Mouse (Mus musculus) limb, embryonic 15.5 days (tissue): Measurements from ENCODE around the gene Aloxe3. TPM values are rescaled to one million over a fixed set of nuclear protein-coding genes. Genes with fewer than 3 reads are reported as not detected.

Experiments used
- ATAC-seq: fragments of 200-750 bp; cut with Nextera tagmentation; 2 replicates; pipeline ENCODE4 v1.8.0; 2017; ENCODE audit warnings: low read depth, moderate TSS enrichment; ENCODE audit not compliant: insufficient number of reproducible peaks, low FRiP score, low TSS enrichment
- H3K27ac ChIP-seq: fragments of 300-500 bp; sonication (generic); 2 replicates; pipeline ENCODE4 v1.5.1; 2015; ENCODE audit warnings: moderate library complexity, mild to moderate bottlenecking, inconsistent platforms
- H3K27me3 ChIP-seq: fragments of 300-500 bp; sonication (generic); 2 replicates; pipeline ENCODE4 v1.6.1; 2015; ENCODE audit warnings: inconsistent platforms
- H3K36me3 ChIP-seq: fragments of 300-500 bp; sonication (generic); 2 replicates; pipeline ENCODE4 v1.6.1; 2015; ENCODE audit warnings: inconsistent platforms
- H3K4me1 ChIP-seq: fragments of 300-500 bp; sonication (generic); 2 replicates; pipeline ENCODE4 v1.6.1; 2015; ENCODE audit warnings: inconsistent platforms
- H3K4me2 ChIP-seq: fragments of 300-500 bp; sonication (generic); 2 replicates; pipeline ENCODE4 v1.6.1; 2015; ENCODE audit warnings: mild to moderate bottlenecking, inconsistent platforms
- H3K4me3 ChIP-seq: fragments of 300-500 bp; sonication (generic); 2 replicates; pipeline ENCODE4 v1.5.1; 2015; ENCODE audit warnings: mild to moderate bottlenecking, inconsistent platforms
- H3K9ac ChIP-seq: fragments of 300-500 bp; sonication (generic); 2 replicates; pipeline ENCODE4 v1.6.1; 2015; ENCODE audit warnings: inconsistent platforms
- H3K9me3 ChIP-seq: fragments of 300-500 bp; sonication (generic); 2 replicates; pipeline ENCODE4 v1.6.1; 2016; ENCODE audit warnings: inconsistent platforms
- WGBS: fragments of 180-500 bp; shearing (Covaris S2); methylation state at CpG from one replicate; pipeline ENCODE4 v1.1.7; 2015; 5-methylcytosine and 5-hydroxymethylcytosine counted together
- polyA plus RNA-seq: library from polyadenylated mRNA; unstranded; fragments of >200 nt; fragmentation: Nextera tagmentation; extraction: Ambion mirVana; gene quantifications from 2 replicates; pipeline ENCODE4 v1.2.1, GENCODE M21; 2015

Aloxe3 gene
- polyA plus RNA-seq, 1 experiment from 2014 or later = 11.7 TPM

DNA sequence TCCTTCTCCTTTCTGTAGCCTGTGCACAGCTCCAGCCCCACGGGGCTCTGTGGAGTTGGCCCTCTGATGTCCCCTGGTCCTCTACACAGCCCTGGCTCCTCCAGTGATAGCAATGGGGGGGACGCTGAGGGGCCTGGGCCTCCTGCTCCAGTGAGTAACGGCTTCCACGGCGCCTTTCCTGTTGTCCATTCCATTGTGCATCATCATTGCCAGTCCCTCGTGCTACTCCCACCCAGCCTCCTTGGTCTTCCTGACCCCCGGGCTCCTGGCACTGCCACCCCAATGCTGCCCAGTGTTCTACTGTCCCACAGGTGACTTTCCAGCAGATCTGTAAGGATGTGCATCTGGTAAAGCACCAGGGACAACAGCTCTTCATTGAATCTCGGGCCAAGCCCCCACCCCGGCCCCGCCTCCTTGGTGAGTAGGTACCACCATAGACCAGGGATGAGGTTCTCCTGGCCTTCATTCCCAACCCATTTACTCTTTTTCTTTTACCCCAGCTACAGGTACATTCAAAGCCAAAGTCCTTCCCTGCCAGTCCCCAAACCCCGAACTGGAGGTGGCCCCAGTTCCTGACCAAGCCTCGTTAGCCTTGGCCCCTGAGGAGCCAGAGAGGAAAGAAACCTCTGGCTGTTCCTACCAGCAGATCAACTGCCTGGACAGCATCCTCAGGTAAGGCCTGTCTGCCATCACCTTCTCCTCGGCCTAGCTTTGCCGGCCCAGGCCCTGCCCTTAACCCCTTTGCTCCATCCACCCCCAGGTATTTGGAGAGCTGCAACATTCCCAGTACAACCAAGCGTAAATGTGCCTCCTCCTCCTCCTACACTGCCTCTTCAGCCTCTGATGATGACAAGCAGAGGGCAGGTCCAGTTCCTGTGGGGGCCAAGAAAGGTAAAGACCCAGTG, 21.9 kb upstream of the Aloxe3 start:
- H3K36me3 ChIP-seq = peaks cover 85% of the 10 kb centered on the region
- H3K9ac ChIP-seq = no peak overlapping the region
- no peak overlapping the region for H3K4me2 ChIP-seq
- no peaks in the 10 kb centered on the region for H3K27me3 ChIP-seq
- WGBS = 91% methylated on average over 15 of the region's 15 CpGs
- no peaks in the 10 kb centered on the region for H3K9me3 ChIP-seq
- no peak overlapping the region for H3K27ac ChIP-seq
- ATAC-seq = no peak
- no peak overlapping the region for H3K4me3 ChIP-seq
- peaks cover 21% of the 10 kb centered on the region for H3K4me1 ChIP-seq

DNA sequence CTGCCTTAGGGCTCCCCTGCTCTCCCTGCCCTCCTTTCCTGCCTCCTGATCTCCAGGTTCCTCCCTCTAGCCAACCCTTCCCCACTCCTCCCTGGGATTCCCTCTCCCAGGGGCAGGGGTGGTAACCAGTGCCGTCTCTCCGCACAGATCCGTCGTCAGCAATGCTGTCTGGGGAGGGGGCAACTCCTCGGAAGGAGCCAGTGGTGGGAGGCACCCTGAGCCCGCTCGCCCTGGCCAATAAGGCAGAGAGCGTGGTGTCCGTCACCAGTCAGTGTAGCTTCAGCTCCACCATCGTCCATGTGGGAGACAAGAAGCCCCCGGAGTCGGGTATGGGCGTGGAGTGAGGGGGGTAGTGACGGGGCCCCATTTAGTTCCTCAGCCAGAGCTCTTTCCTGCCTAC, 21.2 kb upstream of the Aloxe3 start:
- H3K27ac ChIP-seq = no peak overlapping the region
- peaks cover 14% of the 10 kb centered on the region for H3K4me1 ChIP-seq
- no peak overlapping the region for H3K9ac ChIP-seq
- no peaks in the 10 kb centered on the region for H3K9me3 ChIP-seq
- H3K27me3 ChIP-seq = no peaks in the 10 kb centered on the region
- no peak for ATAC-seq
- peaks cover 92% of the 10 kb centered on the region for H3K36me3 ChIP-seq
- H3K4me3 ChIP-seq = no peak overlapping the region
- 89% methylated on average over 14 of the region's 14 CpGs for WGBS
- H3K4me2 ChIP-seq = no peak overlapping the region

- WGBS = 90% methylated on average over 6 of the region's 6 CpGs
- H3K4me1 ChIP-seq = peaks cover 7% of the 10 kb centered on the region
- H3K27me3 ChIP-seq = no peaks in the 10 kb centered on the region
- ATAC-seq = no peak
- H3K4me3 ChIP-seq = no peak overlapping the region
- no peak overlapping the region for H3K27ac ChIP-seq
- no peaks in the 10 kb centered on the region for H3K9me3 ChIP-seq
- H3K4me2 ChIP-seq = no peak overlapping the region
- peaks cover 94% of the 10 kb centered on the region for H3K36me3 ChIP-seq
- H3K9ac ChIP-seq = no peak overlapping the region
These were observed 20.5 kb upstream of the Aloxe3 start for GRCm38 (mm10) chr11:69105227-69105626.

GRCm38 (mm10) chr11:69105796-69106195, 19.9 kb upstream of the Aloxe3 start:
- no peaks in the 10 kb centered on the region for H3K27me3 ChIP-seq
- no peak overlapping the region for H3K4me3 ChIP-seq
- H3K9ac ChIP-seq = no peak overlapping the region
- no peak overlapping the region for H3K27ac ChIP-seq
- H3K4me1 ChIP-seq = peaks cover 2% of the 10 kb centered on the region; the same call in 1 of the 2 replicates
- no peak overlapping the region for H3K4me2 ChIP-seq
- WGBS = 77% methylated on average over 2 of the region's 2 CpGs
- no peak for ATAC-seq
- peaks cover 89% of the 10 kb centered on the region for H3K36me3 ChIP-seq
- no peaks in the 10 kb centered on the region for H3K9me3 ChIP-seq

DNA sequence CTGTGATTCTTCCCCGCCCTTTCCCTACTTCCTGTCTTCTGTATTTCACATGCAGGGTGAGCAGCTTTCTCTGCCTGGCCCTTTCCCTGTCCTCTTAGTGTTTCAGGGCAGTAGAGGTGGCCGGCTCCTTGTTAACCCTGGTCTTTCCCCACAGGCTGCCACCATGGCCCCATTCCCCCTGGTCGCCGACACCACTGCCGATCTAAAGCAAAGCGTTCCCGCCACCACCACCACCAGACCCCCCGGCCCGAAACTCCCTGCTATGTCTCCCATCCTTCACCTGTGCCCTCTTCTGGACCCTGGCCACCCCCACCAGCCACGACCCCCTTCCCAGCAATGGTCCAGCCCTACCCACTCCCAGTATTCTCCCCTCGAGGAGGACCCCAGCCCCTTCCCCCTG, 19.4 kb upstream of the Aloxe3 start:
- Histone ChIP-seq H3K4me1 (no peaks in the 10 kb centered on the region), H3K36me3 (peaks cover 84% of the 10 kb centered on the region), H3K9me3 (no peaks in the 10 kb centered on the region), H3K4me3 (no peak overlapping the region), H3K27me3 (no peaks in the 10 kb centered on the region), H3K4me2 (no peak overlapping the region), H3K27ac (no peak overlapping the region), H3K9ac (no peak overlapping the region)
- no peak for ATAC-seq
- 91% methylated on average over 11 of the region's 11 CpGs for WGBS

DNA sequence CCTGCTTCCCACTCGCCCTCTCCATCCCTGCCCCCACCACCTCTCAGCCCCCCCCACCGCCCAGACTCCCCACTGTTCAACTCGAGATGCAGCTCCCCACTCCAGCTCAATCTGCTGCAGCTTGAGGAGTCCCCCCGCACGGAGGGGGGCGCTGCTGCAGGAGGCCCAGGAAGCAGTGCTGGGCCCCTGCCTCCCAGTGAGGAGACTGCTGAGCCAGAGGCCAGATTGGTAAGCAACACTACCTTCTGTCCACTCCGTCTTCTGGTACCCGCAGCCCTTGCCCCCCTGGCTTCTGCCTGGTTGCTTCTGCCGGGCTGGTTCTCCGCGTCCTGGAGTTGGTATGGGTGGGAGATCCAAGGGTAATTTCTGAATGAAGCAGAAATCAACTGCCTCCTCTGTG, 18.9 kb upstream of the Aloxe3 start:
- no peaks in the 10 kb centered on the region; the same call in 1 of the 2 replicates for H3K4me1 ChIP-seq
- no peak overlapping the region for H3K27ac ChIP-seq

GRCm38 (mm10) chr11:69107676-69108075, 18.0 kb upstream of the Aloxe3 start:
- no peak overlapping the region for H3K4me2 ChIP-seq
- 91% methylated on average over 11 of the region's 11 CpGs for WGBS

More for the DNA sequence above, 18.9 kb upstream of the Aloxe3 start:
- Histone ChIP-seq H3K36me3 (peaks cover 79% of the 10 kb centered on the region), H3K4me2 (no peak overlapping the region), H3K9me3 (no peaks in the 10 kb centered on the region), H3K4me3 (no peak overlapping the region), H3K27me3 (no peaks in the 10 kb centered on the region), H3K9ac (no peak overlapping the region)
- 87% methylated on average over 11 of the region's 11 CpGs for WGBS
- ATAC-seq = no peak

DNA sequence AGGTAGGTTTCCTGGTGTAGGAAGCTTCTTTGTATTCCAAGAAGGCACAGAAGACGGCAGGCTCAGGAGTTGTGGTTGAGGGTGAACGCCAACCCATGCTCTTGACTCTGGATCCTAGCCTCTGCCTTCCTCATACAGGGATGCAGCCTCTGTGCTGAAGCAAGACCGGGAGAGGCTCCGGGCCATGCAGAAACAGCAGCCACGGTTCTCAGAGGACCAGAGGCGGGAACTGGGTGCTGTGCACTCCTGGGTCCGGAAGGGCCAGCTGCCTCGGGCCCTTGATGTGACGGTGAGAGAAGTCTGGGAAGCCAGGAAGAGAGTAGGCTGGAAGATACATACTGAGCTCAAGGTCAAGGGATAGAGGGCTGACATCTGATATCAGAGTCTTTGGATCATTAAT, 17.5 kb upstream of the Aloxe3 start:
- Histone ChIP-seq H3K9me3 (no peaks in the 10 kb centered on the region), H3K4me3 (no peak overlapping the region), H3K27ac (no peak overlapping the region), H3K4me2 (no peak overlapping the region), H3K27me3 (no peaks in the 10 kb centered on the region), H3K36me3 (peaks cover 65% of the 10 kb centered on the region), H3K4me1 (peaks cover 4% of the 10 kb centered on the region; the same call in 1 of the 2 replicates), H3K9ac (no peak overlapping the region)
- no peak for ATAC-seq
- WGBS = 87% methylated on average over 9 of the region's 9 CpGs

More at GRCm38 (mm10) chr11:69107676-69108075, 18.0 kb upstream of the Aloxe3 start:
- H3K27me3 ChIP-seq = no peaks in the 10 kb centered on the region
- no peaks in the 10 kb centered on the region for H3K9me3 ChIP-seq
- no peak for ATAC-seq
- H3K4me3 ChIP-seq = no peak overlapping the region
- no peak overlapping the region for H3K27ac ChIP-seq
- peaks cover 70% of the 10 kb centered on the region for H3K36me3 ChIP-seq
- peaks cover 4% of the 10 kb centered on the region; the same call in 1 of the 2 replicates for H3K4me1 ChIP-seq
- H3K9ac ChIP-seq = no peak overlapping the region

DNA sequence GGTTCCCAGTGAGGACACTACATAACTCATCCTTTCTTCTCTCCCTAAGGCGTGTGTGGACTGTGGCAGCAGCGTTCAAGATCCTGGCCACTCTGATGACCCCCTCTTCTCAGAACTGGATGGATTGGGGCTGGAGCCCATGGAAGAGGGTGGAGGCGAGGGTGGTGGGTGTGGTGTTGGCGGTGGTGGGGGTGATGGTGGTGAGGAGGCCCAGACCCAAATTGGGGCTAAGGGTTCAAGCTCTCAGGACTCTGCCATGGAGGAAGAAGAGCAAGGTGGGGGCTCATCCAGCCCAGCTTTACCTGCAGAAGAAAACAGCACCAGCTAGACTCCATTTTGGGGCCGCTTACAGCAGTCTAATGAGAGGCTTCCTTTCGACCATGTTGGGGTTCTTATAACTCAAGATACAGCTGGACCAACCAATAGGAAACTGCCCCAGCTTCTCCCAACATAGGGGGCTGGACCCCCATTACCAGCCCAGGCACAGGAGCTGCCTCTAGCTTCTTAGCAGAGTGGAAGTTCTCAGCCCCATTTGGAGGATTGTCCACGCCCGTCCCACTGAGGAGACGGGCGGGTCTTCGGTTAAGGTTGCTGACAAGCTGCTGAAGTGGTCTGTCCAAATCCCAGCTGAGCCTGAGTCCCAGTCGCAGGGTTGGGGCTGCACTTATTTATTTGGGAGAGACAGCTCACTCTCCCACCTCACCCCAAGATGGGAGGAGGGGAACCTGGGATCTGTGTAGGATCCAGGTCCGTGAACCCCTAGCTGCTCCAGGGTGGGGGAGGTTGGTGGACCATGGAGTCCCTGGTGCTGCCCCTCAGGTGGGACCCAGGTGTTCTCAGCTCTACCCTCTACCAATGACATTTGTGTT, 16.4 kb upstream of the Aloxe3 start:
- Histone ChIP-seq H3K9me3 (no peaks in the 10 kb centered on the region), H3K27me3 (no peaks in the 10 kb centered on the region), H3K36me3 (peaks cover 54% of the 10 kb centered on the region), H3K4me3 (no peak overlapping the region), H3K9ac (no peak overlapping the region), H3K4me1 (peaks cover 4% of the 10 kb centered on the region; the same call in 1 of the 2 replicates), H3K4me2 (peak overlapping the region; percentile 55; the same call in 1 of the 2 replicates), H3K27ac (no peak overlapping the region)
- ATAC-seq = no peak
- 79% methylated on average over 13 of the region's 13 CpGs for WGBS

- H3K4me1 ChIP-seq = peaks cover 4% of the 10 kb centered on the region; the same call in 1 of the 2 replicates
- peaks cover 42% of the 10 kb centered on the region for H3K36me3 ChIP-seq
- no peak for ATAC-seq
- H3K4me3 ChIP-seq = peak overlapping the region; percentile 49
- WGBS = 1% methylated on average over 30 of the region's 30 CpGs
- no peaks in the 10 kb centered on the region for H3K9me3 ChIP-seq
- 0 out of 2 replicates have a peak overlapping the region, but pooled peaks have one; percentile 26 for H3K9ac ChIP-seq
- H3K27ac ChIP-seq = peak overlapping the region; percentile 57
- no peaks in the 10 kb centered on the region for H3K27me3 ChIP-seq
- peak overlapping the region; percentile 55 for H3K4me2 ChIP-seq
These were observed 15.2 kb upstream of the Aloxe3 start for GRCm38 (mm10) chr11:69110319-69111046.
